Mouse (Mus musculus): ENCODE measurements around the gene Arhgef28.
A peak's percentile ranks its signal among the peaks of the same experiment; 100 is the strongest.

Arhgef28 gene

GRCm38 (mm10) chr13:98205771-98206545, at the start of gene Arhgef28:
TSS of gene Arhgef28 (minus strand) at chr13:98206439.
- DNase-seq (ENCODE audit: extremely low spot score, low read depth, low spot score) = no peak

GRCm38 (mm10) chr13:98254921-98255320, 48.7 kb upstream of the Arhgef28 start:
- DNase-seq (ENCODE audit: extremely low spot score, low read depth, low spot score) = no peak

- DNase-seq (ENCODE audit: extremely low spot score, low read depth, low spot score) = no peak
Measured at GRCm38 (mm10) chr13:98249594-98249993, 43.4 kb upstream of the Arhgef28 start.

- no peak for DNase-seq (ENCODE audit: extremely low spot score, low read depth, low spot score)
Measured at GRCm38 (mm10) chr13:98245386-98245785, 39.1 kb upstream of the Arhgef28 start.

- DNase-seq (ENCODE audit: extremely low spot score, low read depth, low spot score) = no peak
Measured at GRCm38 (mm10) chr13:98244571-98245350, 38.5 kb upstream of the Arhgef28 start.

GRCm38 (mm10) chr13:98241531-98242282, 35.5 kb upstream of the Arhgef28 start:
- no peak for DNase-seq (ENCODE audit: extremely low spot score, low read depth, low spot score)

- peak; percentile 74 for DNase-seq (ENCODE audit: extremely low spot score, low read depth, low spot score)
Measured at GRCm38 (mm10) chr13:98239978-98240641, 33.9 kb upstream of the Arhgef28 start.

GRCm38 (mm10) chr13:98235451-98235850, 29.2 kb upstream of the Arhgef28 start:
- no peak for DNase-seq (ENCODE audit: extremely low spot score, low read depth, low spot score)

- DNase-seq (ENCODE audit: extremely low spot score, low read depth, low spot score) = no peak
Measured at GRCm38 (mm10) chr13:98230511-98230910, 24.3 kb upstream of the Arhgef28 start.

GRCm38 (mm10) chr13:98226225-98226624, 20.0 kb upstream of the Arhgef28 start:
- DNase-seq (ENCODE audit: extremely low spot score, low read depth, low spot score) = no peak

- no peak for DNase-seq (ENCODE audit: extremely low spot score, low read depth, low spot score)
Measured at GRCm38 (mm10) chr13:98222848-98223247, 16.6 kb upstream of the Arhgef28 start.

GRCm38 (mm10) chr13:98210137-98210536, 3.9 kb upstream of the Arhgef28 start:
- DNase-seq (ENCODE audit: extremely low spot score, low read depth, low spot score) = no peak

- no peak for DNase-seq (ENCODE audit: extremely low spot score, low read depth, low spot score)
Measured at GRCm38 (mm10) chr13:98208842-98209241, 2.6 kb upstream of the Arhgef28 start.

GRCm38 (mm10) chr13:98206546-98206870, 269 bp upstream of the Arhgef28 start:
- no peak for DNase-seq (ENCODE audit: extremely low spot score, low read depth, low spot score)

GRCm38 (mm10) chr13:98205111-98205510, 1.1 kb downstream of the Arhgef28 start:
- DNase-seq (ENCODE audit: extremely low spot score, low read depth, low spot score) = no peak

GRCm38 (mm10) chr13:98204371-98204770, 1.9 kb downstream of the Arhgef28 start:
- no peak for DNase-seq (ENCODE audit: extremely low spot score, low read depth, low spot score)

- no peak for DNase-seq (ENCODE audit: extremely low spot score, low read depth, low spot score)
Measured at GRCm38 (mm10) chr13:98201436-98201835, 4.8 kb downstream of the Arhgef28 start.

GRCm38 (mm10) chr13:98192596-98192995, 13.6 kb downstream of the Arhgef28 start:
- DNase-seq (ENCODE audit: extremely low spot score, low read depth, low spot score) = no peak

- DNase-seq (ENCODE audit: extremely low spot score, low read depth, low spot score) = no peak
Measured at GRCm38 (mm10) chr13:98188500-98188899, 17.7 kb downstream of the Arhgef28 start.

- no peak for DNase-seq (ENCODE audit: extremely low spot score, low read depth, low spot score)
Measured at GRCm38 (mm10) chr13:98187904-98188303, 18.3 kb downstream of the Arhgef28 start.

GRCm38 (mm10) chr13:98186179-98186578, 20.1 kb downstream of the Arhgef28 start:
- DNase-seq (ENCODE audit: extremely low spot score, low read depth, low spot score) = no peak
